Mouse (Mus musculus) brain, adult 2 months (tissue): ENCODE measurements at regions not wholly inside any gene's neighbourhood (a gene's known extent, or its start where the extent isn't known, plus 50 kb on each side); places are given as distances from the start of the nearest gene placed in this dataset.
"Not testable (repeated sequence)": the region's sequence is repeated elsewhere in the genome, so short reads cannot be mapped to it uniquely, and the experiment has no call there.

Experiments used
- DNase-seq: peaks from one replicate; pipeline ENCODE4 v3.0.0; 2011; ENCODE audit warnings: low read depth, low spot score

DNA sequence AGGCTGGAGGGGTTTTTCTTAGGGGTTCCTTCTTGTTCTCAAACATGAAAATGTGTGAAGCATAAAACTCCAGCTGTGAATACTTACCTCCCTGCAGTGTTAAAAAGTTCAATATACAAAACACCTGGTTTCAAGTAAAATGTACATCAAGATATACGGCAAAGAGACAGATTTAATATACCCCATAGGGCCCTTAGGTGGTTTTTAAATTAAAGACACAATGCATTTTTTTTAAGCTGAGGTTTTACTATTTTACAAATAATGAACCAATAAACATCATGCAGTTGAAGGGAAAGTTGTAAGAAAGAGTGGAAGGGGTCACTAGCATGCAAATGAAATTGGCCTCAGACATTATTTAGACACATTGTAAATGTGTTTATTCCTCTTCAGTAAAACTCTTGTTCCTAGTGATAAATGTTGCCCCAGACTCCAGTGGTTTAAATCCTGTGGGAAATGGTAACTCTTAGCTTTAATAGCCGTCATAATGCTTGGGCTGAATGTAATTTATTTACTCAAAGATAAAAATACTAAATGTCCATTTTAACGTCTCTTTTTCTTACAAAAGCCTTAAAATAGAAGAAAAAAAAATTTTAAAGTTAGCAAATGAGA lies 1337.9 kb downstream of the Efnb2 start:
- DNase-seq: no peak

DNA sequence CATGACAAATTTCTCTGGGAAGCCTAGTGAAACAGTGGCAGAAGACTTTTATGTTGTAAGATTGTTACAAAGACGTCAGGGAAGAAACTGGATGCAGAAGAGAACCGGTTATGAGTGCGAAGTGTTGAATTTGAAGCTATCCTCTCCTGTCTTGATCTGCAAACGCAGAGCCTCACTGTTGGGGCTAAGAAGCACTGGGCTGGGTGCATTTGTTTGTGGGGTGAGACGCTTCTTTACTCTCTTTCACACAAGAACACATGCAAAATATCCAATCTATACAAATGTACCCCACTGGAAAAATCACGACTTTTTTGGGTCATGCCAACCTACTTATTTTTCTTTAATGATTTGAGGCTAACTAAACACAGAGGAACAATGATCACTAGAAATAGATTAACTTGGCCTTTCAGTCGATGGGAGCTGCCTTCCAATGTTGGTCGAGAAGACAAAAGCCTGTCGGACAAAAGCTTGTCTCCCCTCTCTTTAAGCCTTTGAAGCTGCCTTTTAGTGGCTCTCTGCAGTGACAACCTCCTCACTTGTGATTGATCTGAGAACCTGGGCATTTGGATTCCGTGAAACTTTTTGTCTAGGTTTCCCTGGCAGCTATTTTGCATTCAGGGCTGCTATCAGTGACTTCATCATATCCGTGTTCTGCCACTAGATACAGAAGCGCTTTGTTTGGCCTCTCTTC lies 1338.5 kb downstream of the Efnb2 start:
- DNase-seq: no peak

DNA sequence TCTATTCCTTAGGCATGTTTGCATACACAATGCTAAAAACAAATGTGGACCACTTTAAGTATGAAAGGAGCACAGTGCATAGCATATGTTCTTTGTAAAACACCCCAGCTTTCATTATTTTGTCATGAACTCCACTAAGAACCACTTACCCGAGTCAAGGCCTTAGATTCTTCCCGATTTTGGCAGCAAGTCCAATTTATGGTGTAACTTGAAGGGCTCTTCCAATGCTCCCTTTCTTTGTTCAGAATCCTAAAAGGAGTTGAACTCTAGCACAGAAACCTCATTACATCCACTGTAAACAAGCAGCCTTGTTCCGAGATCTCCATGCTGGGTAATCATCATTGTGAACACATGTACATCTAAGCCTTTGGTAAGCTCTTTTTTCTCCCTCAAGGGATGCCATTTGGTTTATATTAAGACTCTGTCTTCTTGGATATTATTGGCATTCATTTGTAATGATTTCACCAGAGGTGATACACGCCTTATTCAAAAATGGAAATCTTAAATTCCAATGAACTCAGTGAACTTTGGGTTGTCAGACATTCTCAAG lies 1344.2 kb downstream of the Efnb2 start:
- DNase-seq: no peak

DNA sequence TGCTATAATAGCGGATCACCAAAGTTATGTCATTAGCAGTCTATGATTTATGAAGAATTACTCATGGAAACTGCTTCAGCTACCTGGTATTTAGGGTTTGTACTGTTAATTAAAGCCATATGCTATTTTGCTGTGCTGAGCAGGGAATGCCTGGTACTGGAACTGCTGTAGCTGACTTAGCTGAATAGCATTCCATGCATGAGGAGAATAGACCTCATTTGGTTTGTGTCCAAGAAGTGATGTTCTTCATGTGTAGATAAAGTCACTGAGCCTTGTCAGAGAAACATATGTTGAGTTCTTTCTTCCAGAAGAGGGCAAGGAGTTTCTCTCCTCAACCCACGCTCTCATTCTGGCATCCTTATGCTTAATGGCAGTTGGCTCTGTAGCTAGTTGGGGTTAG lies 1351.8 kb downstream of the Efnb2 start:
- peak; percentile 22 for DNase-seq

DNA sequence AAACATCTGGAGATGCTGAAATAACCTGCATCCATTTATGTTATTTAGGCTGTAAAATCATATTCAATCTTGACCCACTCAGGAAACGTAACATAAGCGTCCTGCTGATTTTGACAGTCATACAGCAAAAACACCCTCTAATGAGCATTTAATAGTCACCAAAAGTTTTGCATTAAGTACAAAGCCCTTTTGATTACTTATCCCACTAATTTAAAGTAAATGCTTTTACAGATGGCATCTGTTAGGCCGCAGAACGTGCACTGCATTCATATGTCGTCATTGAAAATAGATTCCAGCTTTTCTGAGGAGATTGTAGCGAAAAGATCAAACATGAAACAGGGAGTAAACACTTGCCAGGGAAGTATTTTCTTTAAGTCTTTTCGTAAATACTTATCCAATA lies 1371.7 kb downstream of the Efnb2 start:
- no peak for DNase-seq

DNA sequence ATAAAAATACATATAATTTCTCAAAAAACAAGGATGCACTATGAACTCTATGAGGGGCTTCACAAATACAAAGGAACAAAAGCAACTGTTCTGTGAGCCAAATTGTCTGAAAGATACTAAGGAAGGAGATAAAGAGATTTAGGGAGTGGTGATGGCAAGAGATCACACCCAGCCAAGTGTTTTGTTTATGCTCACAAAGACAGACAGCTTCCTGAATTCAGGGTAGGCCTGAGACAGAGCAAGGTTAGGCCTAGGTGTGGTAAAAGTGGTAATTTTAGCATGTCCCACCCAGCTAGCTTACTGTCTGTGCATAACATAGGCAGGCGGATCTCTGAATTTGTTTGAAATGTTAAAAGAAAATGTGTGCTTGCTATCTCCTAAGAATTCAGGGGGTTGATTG lies 1374.5 kb downstream of the Efnb2 start:
- no peak for DNase-seq

DNA sequence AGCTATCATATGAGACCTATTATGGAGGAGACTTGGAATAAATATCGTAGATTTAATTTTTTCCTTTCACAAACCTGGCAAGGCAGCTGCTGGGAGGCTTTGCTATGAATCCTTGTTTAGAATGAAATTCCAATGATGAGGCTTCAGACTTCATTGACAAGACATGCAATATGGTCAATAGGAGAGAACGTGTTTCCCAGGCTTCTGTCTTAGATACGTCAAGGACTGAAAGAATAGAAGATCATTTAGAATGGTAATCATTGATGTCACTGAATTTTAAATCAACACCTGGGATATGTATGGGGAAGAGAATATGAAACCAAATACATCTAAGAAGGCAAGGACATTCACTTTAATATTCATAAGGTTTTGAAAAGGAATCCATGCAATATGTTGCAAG lies 1393.6 kb downstream of the Efnb2 start:
- no peak for DNase-seq

GRCm38 (mm10) chr8:7254336-7254735 lies 1406.7 kb downstream of the Efnb2 start:
- not testable (repeated sequence) for DNase-seq

DNA sequence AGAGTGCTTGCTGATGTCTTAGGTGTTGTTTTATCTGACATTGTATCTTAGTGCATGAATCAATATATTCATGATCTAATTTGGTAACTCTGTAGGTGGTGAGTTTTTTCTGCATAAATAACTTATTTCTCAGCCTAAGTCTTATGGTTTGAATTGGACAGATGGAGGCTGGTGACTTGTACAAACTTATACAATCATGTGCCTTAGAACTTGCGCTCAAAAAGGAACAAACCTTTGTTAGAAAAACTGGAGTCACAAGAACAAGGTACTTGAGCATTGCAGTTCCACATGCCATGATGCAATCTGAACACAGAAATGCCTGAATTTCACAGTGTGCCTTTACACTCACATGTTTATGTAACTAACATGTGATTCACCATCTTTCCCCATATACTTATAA lies 1420.7 kb downstream of the Efnb2 start:
- DNase-seq: peak; percentile 72

DNA sequence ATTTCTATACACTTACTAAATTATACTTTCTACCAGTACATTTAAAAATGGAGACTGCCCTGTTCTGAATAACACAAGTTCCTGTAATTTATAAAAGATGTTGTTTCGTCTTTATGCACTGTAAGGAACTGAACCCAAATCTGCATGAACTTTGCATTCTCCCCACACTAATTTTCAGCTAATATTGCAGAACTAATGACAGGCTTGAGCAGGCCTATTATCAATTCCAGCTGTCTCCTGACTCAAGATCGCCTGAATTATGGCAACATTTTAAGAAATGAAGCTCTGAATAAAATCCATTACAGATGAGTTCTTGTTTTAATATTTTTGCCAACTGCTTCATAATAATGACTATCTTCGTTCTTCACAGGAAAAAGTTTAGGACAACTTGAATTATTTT lies 1427.0 kb downstream of the Efnb2 start:
- no peak for DNase-seq

GRCm38 (mm10) chr8:7219300-7219699 lies 1441.7 kb downstream of the Efnb2 start:
- DNase-seq: no peak

- peak; percentile 34 for DNase-seq
Observed at GRCm38 (mm10) chr8:7207178-7207577, 1453.9 kb downstream of the Efnb2 start.

- DNase-seq: peak; percentile 76
Observed at GRCm38 (mm10) chr8:7206596-7206995, 1454.4 kb downstream of the Efnb2 start.

DNA sequence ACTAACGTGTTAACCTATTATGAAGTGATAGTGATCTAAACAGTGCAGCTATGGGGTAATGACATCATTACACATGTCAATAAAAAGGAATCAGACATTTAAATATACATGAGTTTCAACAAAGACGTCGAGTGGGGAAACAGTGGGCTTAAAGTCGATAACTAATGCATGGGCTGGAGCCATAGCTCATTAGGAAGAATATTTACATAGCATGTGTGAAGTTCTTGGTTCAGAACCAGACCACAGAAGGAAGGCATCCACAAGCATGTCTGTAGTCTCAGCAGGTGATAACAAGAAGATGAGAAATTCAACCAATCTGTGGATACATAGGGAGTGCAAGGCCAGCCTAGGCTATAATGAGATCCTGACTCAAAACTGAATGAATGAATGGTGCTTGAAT lies 1456.0 kb downstream of the Efnb2 start:
- DNase-seq: no peak

DNA sequence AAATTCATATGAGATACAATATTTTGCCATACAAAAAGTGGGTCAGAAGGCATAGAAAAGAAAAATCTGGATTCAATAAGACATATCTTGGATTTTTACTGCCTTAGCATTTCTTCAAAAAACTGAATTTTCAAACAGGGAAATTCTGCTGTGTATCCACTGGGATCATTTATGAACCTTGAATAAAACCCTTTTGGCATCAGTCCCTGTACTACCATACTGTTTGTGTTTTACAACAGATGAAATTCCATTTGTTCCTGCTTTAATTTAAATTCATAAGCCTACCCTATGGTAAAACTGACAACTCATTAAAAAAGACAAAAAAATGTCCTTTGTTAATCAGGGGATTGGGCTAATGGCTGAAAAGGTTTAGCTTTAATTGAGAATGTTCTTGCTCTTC lies 1470.3 kb downstream of the Efnb2 start:
- peak; percentile 8 for DNase-seq

DNA sequence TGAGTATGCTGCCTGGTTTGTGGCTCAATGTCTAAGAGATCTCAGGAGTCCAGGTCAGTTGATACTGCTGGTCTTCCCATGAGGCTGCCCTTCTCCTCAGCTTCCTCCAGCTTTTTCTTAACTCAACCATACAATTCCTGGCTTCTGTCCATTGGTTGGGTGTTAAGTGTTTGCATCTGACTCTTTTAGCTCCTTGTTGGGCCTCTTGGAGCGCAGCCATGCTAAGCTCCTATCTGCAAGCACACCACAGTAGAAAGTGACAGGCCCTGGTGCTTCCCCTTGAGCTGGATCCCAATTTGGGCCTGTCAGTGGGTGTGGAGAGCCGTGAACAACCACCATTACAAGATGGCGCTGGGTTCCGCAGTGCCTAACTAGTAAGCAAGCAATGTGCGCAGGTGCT lies 1497.7 kb downstream of the Efnb2 start:
- DNase-seq: no peak

DNA sequence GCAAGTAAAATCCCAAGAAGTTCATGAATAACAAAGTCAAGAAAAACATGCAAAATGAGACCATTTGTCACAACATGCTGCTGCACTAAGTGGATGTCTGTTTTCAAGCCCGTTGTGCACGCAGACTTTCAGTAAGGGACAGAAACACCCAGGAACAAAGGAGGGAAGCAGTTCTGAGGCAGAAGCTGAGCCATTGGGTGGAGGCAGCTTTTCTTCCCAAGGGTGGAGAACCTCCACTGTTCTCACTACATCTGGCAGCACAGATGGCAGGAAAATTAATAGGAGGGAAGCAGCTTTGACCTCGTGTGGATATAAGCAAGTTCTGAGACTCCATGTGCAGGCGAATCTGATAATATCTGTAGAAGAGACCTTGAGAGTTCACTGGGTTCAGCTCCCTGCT lies 1529.3 kb downstream of the Efnb2 start:
- DNase-seq: peak; percentile 42

DNA sequence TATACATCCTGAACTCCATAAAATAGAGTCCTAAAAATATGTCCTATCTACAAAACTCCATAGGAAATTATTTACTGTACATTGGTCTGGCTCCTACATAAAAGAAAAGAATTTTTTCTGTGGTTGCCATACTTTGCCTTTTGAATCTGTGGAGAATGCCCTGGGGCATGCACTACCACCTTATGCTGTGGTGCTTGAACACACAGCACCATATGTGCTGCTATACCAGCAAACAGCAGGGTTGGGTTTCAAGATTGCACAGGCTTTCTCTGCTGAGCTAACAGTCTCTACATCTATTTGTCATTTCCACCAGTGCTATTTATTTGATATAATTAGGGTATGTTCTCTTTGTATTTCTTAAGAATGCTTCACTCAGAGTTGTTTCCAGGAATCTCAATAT lies 1552.2 kb downstream of the Efnb2 start:
- peak; percentile 1 for DNase-seq

GRCm38 (mm10) chr8:7097577-7097976 lies 1563.5 kb downstream of the Efnb2 start:
- peak; percentile 39 for DNase-seq

DNA sequence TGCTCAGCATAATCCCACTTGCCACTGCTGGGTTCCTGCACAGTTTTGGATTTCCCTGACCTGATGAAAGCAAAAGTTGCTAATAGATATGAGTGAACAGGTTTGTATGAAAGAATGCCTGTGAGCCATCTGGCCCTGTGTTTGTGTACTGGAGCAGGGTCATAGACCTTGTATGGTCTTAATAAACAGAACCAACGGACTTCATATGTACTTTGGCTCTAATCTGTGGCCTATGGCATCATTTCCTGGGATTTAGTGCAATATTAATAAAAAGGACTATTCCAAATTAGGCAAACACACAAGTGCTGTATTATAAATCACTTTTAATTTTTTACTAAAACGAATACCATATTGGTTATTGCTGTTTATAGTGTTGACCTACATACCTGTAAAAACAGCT lies 1568.2 kb downstream of the Efnb2 start:
- DNase-seq: no peak

GRCm38 (mm10) chr8:7088123-7088522 lies 1572.9 kb downstream of the Efnb2 start:
- no peak for DNase-seq

DNA sequence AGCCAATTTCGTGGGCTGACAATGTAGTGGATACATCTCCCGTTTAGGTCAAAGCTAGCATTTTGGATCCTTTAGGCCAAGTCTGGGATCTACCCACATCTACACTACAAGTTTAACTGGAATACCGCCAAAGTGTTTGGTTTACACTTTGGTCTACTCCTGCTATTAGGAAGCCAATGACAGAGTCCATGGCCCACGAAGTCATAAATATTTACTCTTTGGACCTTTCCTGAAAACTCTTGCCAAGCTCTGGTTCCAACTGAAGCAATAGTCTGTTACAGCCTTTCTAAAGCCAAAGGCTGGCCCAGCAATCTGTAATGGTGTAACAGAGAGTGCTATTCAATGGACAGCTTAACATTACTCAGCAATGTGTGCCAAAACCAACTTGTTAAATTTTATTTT lies 1600.8 kb downstream of the Efnb2 start:
- peak; percentile 6 for DNase-seq

DNA sequence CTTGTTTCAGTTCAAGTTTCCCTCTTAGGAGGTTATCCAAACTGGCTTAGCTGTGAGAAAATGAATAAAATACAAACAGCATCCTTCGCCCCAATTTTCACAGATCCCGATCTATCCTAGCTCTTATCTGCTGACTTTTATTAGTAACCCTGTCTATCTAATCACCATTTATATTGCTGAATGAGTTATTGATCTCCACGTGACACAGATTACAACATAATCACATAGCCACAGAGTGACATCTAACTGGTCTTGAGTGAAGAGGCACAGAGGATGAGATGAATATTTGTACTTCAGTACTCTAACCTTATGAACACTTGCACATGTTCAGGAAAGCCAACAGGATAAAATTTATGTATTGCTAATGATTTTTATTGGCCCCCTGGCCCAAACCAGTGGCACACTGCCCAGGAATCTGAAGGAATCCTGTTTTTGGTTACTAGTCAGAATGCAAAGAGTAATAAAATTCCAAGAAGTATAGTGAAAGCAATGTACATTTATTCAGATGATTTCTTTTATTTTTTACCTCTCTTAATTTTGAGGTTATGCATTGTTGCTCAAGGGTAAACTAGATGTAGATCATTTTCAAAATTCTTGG lies 1634.7 kb downstream of the Efnb2 start:
- no peak for DNase-seq
